Mouse (Mus musculus) left cerebral cortex, postnatal 14 days (tissue): Measurements from ENCODE around the gene Bckdha. TPM values are rescaled to one million over a fixed set of nuclear protein-coding genes. Genes with fewer than 3 reads are reported as not detected.

ENCODE experiments used
- DNase-seq, 2 experiments: peaks; one replicate each; pipeline ENCODE4 v3.0.0; 2021 to 2022; ENCODE audit warnings: low spot score in 2 of 2, mixed read lengths in 1 of 2
- intact Hi-C: fragments of 180-260 bp; cut with DNase I; formaldehyde crosslinking; loops from one replicate; pipeline ENCODE4 v1.15.1; 2025
- total RNA-seq, 2 experiments: library from RNA; stranded (reverse); gene quantifications; 2 replicates each; pipeline ENCODE4 v1.2.3; 2021

The Bckdha gene
- total RNA-seq, 2 experiments from 2014 or later = 32.0 to 32.7 TPM

GRCm38 (mm10) chr7:25652244-25652759 is 6.5 kb downstream of the Bckdha start:
- DNase-seq = no peak
- intact Hi-C loops = no loop called here

- intact Hi-C loops = no loop called here
- no peak for DNase-seq
Observed at GRCm38 (mm10) chr7:25651281-25651680, 7.5 kb downstream of the Bckdha start.

GRCm38 (mm10) chr7:25649839-25650238 is 8.9 kb downstream of the Bckdha start:
- no peak for DNase-seq
- intact Hi-C loops = no loop called here

- intact Hi-C loops = no loop called here
- DNase-seq = no peak
Observed at GRCm38 (mm10) chr7:25647574-25648123, 11.1 kb downstream of the Bckdha start.

GRCm38 (mm10) chr7:25645074-25645473 is 13.7 kb downstream of the Bckdha start:
- no peak for DNase-seq
- intact Hi-C loops = no loop called here

- intact Hi-C loops = no loop called here
- no peak for DNase-seq
Observed at GRCm38 (mm10) chr7:25644631-25645030, 14.2 kb downstream of the Bckdha start.

- no peak for DNase-seq
- intact Hi-C loops = no loop called here
Observed at GRCm38 (mm10) chr7:25644136-25644535, 14.6 kb downstream of the Bckdha start.

- peak in 1 of 2 experiments; percentile 42 for DNase-seq
- intact Hi-C loops = no loop called here
Observed at GRCm38 (mm10) chr7:25639754-25640153, 19.0 kb downstream of the Bckdha start.

GRCm38 (mm10) chr7:25637099-25637498 is 21.7 kb downstream of the Bckdha start:
- intact Hi-C loops = no loop called here
- no peak for DNase-seq

- intact Hi-C loops = no loop called here
- no peak for DNase-seq
Observed at GRCm38 (mm10) chr7:25636373-25636772, 22.4 kb downstream of the Bckdha start.

- intact Hi-C loops = no loop called here
- DNase-seq = no peak
Observed at GRCm38 (mm10) chr7:25632679-25633078, 26.1 kb downstream of the Bckdha start.

GRCm38 (mm10) chr7:25628323-25628620 is 30.5 kb downstream of the Bckdha start:
- DNase-seq = no peak
- intact Hi-C loops = no loop called here

GRCm38 (mm10) chr7:25627431-25628322 is 31.1 kb downstream of the Bckdha start:
- intact Hi-C loops = no loop called here
- no peak for DNase-seq

GRCm38 (mm10) chr7:25626509-25627430 is 32.0 kb downstream of the Bckdha start, which contains the start of gene B3gnt8:
Gene B3gnt8, plus strand, starts transcription at chr7:25626654.
- intact Hi-C loops = no loop called here
- no peak for DNase-seq

- intact Hi-C loops = no loop called here
- no peak for DNase-seq
Observed at GRCm38 (mm10) chr7:25625594-25626250, 33.1 kb downstream of the Bckdha start.

GRCm38 (mm10) chr7:25624851-25625250 is 33.9 kb downstream of the Bckdha start:
- no peak for DNase-seq
- intact Hi-C loops = no loop called here

- intact Hi-C loops = no loop called here
- DNase-seq = no peak
Observed at GRCm38 (mm10) chr7:25623857-25624370, 34.9 kb downstream of the Bckdha start.

GRCm38 (mm10) chr7:25620751-25621150 is 38.0 kb downstream of the Bckdha start:
- no peak for DNase-seq
- intact Hi-C loops = no loop called here

- no peak for DNase-seq
- intact Hi-C loops = no loop called here
Observed at GRCm38 (mm10) chr7:25620101-25620500, 38.7 kb downstream of the Bckdha start.
